Mouse (Mus musculus) CH12.LX (cell line): ENCODE results near the gene Bdkrb1. TPM values are rescaled to one million over a fixed set of nuclear protein-coding genes. Genes with fewer than 3 reads are reported as not detected.

Source experiments
- DNase-seq: peaks from one replicate; pipeline ENCODE4 v3.0.0-alpha.2; 2013; ENCODE audit errors: extremely low read depth
- H3K27ac ChIP-seq: 2 replicates; pipeline ENCODE4 v1.5.1; 2012; ENCODE audit warnings: low read depth, mild to moderate bottlenecking, control low read depth, moderate library complexity; ENCODE audit not compliant: insufficient read depth
- H3K27me3 ChIP-seq: replicated peaks from 2 replicates; pipeline ENCODE3; 2012; ENCODE audit warnings: inconsistent platforms
- H3K36me3 ChIP-seq, 2 experiments: replicated peaks in 1 of 2; 2 replicates each; pipeline versions ENCODE3 to v1.6.1; 2012; ENCODE audit warnings: inconsistent platforms in 1 of 2, low read length in 1 of 2, mild to moderate bottlenecking in 1 of 2, mixed read lengths in 1 of 2, moderate library complexity in 1 of 2; ENCODE audit not compliant: control insufficient read depth in 1 of 2, insufficient read depth in 1 of 2
- H3K4me1 ChIP-seq, 2 experiments: 2 replicates each; pipeline ENCODE4 v1.6.1; 2012; ENCODE audit warnings: inconsistent platforms in 1 of 2, moderate library complexity in 1 of 2; ENCODE audit not compliant: insufficient read depth in 2 of 2, control insufficient read depth in 1 of 2
- H3K4me2 ChIP-seq: 2 replicates; pipeline ENCODE4 v1.6.1; 2012; ENCODE audit warnings: low read depth, mild to moderate bottlenecking, control low read depth; ENCODE audit not compliant: poor library complexity, insufficient read depth, severe bottlenecking
- H3K4me3 ChIP-seq, 3 experiments: fragments of 150-350 bp in 1 of 3; sonication (generic) in 1 of 3; replicated peaks in 1 of 3; 2 replicates each; pipeline versions ENCODE3 to v1.5.1; 2011 to 2012; ENCODE audit warnings: low read depth in 2 of 3, low read length in 2 of 3, mild to moderate bottlenecking in 2 of 3, moderate library complexity in 2 of 3, control low read depth in 1 of 3, improper control_type of control experiment in 1 of 3, inconsistent platforms in 1 of 3, mixed read lengths in 1 of 3; ENCODE audit not compliant: poor library complexity in 1 of 3
- H3K79me2 ChIP-seq: replicated peaks from 2 replicates; pipeline ENCODE4 v1.6.1; 2012; ENCODE audit warnings: mild to moderate bottlenecking, moderate library complexity; ENCODE audit not compliant: control insufficient read depth, poor library complexity, insufficient read depth, severe bottlenecking; ENCODE audit errors: extremely low read depth
- H3K9ac ChIP-seq: 2 replicates; pipeline ENCODE4 v1.6.1; 2012; ENCODE audit warnings: low read depth, mild to moderate bottlenecking, control low read depth, moderate library complexity; ENCODE audit not compliant: insufficient read depth
- H3K9me3 ChIP-seq: replicated peaks from 2 replicates; pipeline ENCODE3; 2012; ENCODE audit warnings: low read length, inconsistent platforms, mixed read lengths
- BHLHE40 ChIP-seq: IDR thresholded peaks from 2 replicates; pipeline ENCODE4 v1.6.1; 2011; ENCODE audit warnings: mild to moderate bottlenecking, low read depth, low read length, improper control_type of control experiment
- CHD2 ChIP-seq: IDR thresholded peaks from 2 replicates; pipeline ENCODE4 v1.6.1; 2011; ENCODE audit warnings: low read length, improper control_type of control experiment
- CTCF ChIP-seq, 2 experiments: IDR thresholded peaks in 1 of 2; conservative IDR thresholded peaks in 1 of 2; 2 replicates each; pipeline ENCODE4 v1.5.1; 2011 to 2012; ENCODE audit warnings: low read depth in 2 of 2, low read length in 2 of 2, improper control_type of control experiment in 1 of 2, inconsistent platforms in 1 of 2, mild to moderate bottlenecking in 1 of 2, moderate library complexity in 1 of 2
- ELF1 ChIP-seq: IDR thresholded peaks from 2 replicates; pipeline ENCODE4 v1.6.1; 2014; ENCODE audit warnings: low read depth, mild to moderate bottlenecking, inconsistent platforms, low read length, improper control_type of control experiment
- ETS1 ChIP-seq: conservative IDR thresholded peaks from 2 replicates; pipeline ENCODE4 v1.6.1; 2012; ENCODE audit warnings: low read depth, mild to moderate bottlenecking, inconsistent platforms, low read length, improper control_type of control experiment, moderate library complexity
- IRF4 ChIP-seq: IDR thresholded peaks from 2 replicates; pipeline ENCODE4 v1.6.1; 2014; ENCODE audit warnings: low read depth, mild to moderate bottlenecking, inconsistent platforms, low read length, improper control_type of control experiment
- JUN ChIP-seq: IDR thresholded peaks from 2 replicates; pipeline ENCODE4 v1.6.1; 2011; ENCODE audit warnings: low read depth, mild to moderate bottlenecking, low read length, improper control_type of control experiment, moderate library complexity; ENCODE audit not compliant: insufficient read depth
- MAFK ChIP-seq: IDR thresholded peaks from 2 replicates; pipeline ENCODE4 v1.6.1; 2011; ENCODE audit warnings: low read length, improper control_type of control experiment; ENCODE audit not compliant: insufficient replicate concordance
- MXI1 ChIP-seq: IDR thresholded peaks from 2 replicates; pipeline ENCODE4 v1.6.1; 2011; ENCODE audit warnings: mild to moderate bottlenecking, low read depth, low read length, improper control_type of control experiment
- MYC ChIP-seq: IDR thresholded peaks from 2 replicates; pipeline ENCODE4 v1.6.1; 2011; ENCODE audit warnings: low read depth, mild to moderate bottlenecking, improper control_type of control experiment, low read length
- NELFE ChIP-seq: IDR thresholded peaks from 2 replicates; pipeline ENCODE4 v1.6.1; 2011; ENCODE audit warnings: low read depth, low read length, improper control_type of control experiment
- NRF1 ChIP-seq: IDR thresholded peaks from 2 replicates; pipeline ENCODE4 v1.6.1; 2014; ENCODE audit warnings: low read depth, mild to moderate bottlenecking, inconsistent platforms, low read length, improper control_type of control experiment, moderate library complexity
- POLR2A ChIP-seq: IDR thresholded peaks from 2 replicates; pipeline ENCODE4 v1.6.1; 2011; ENCODE audit warnings: low read depth, mild to moderate bottlenecking, improper control_type of control experiment, low read length
- POLR2AphosphoS2 ChIP-seq: IDR thresholded peaks from 2 replicates; pipeline ENCODE4 v1.6.1; 2011; ENCODE audit warnings: low read depth, low read length, improper control_type of control experiment
- RAD21 ChIP-seq: IDR thresholded peaks from 2 replicates; pipeline ENCODE4 v1.6.1; 2011; ENCODE audit warnings: low read depth, mild to moderate bottlenecking, low read length, improper control_type of control experiment, moderate library complexity
- RCOR1 ChIP-seq: conservative IDR thresholded peaks from 2 replicates; pipeline ENCODE4 v1.6.1; 2012; ENCODE audit warnings: low read depth, mild to moderate bottlenecking, inconsistent platforms, low read length, improper control_type of control experiment
- SIN3A ChIP-seq: IDR thresholded peaks from 2 replicates; pipeline ENCODE4 v1.6.1; 2012; ENCODE audit warnings: low read length, improper control_type of control experiment, inconsistent platforms
- ZKSCAN1 ChIP-seq: IDR thresholded peaks from 2 replicates; pipeline ENCODE4 v1.6.1; 2012; ENCODE audit warnings: low read depth, inconsistent platforms, low read length, improper control_type of control experiment, borderline replicate concordance
- ZNF384 ChIP-seq: IDR thresholded peaks from 2 replicates; pipeline ENCODE4 v1.6.1; 2012; ENCODE audit warnings: low read depth, low read length, improper control_type of control experiment, inconsistent platforms
- dilution Hi-C: fragments of 300-500 bp; cut with MboI; formaldehyde crosslinking; loops from 2 replicates; pipeline ENCODE4 v1.14.3; 2020; ENCODE audit warnings: low sequenced_read_pairs; ENCODE audit not compliant: extremely low pct_unique_long_range_greater_than_20kb, extremely low pct_ligation_motif_present
- in situ Hi-C: fragments of 300-500 bp; cut with MboI; formaldehyde crosslinking; loops from 3 replicates; pipeline ENCODE4 v1.14.3; 2019; ENCODE audit warnings: low sequenced_read_pairs, low pct_ligation_motif_present, low pct_unique_long_range_greater_than_20kb, mixed read lengths
- polyA plus RNA-seq: library from polyadenylated mRNA; unstranded; fragments of >175 nt; gene quantifications from 2 replicates; pipeline ENCODE4 v1.2.1, GENCODE M21; 2012; ENCODE audit warnings: low read depth; ENCODE audit not compliant: insufficient read length
- total RNA-seq, 2 experiments: library from RNA; depleted of rRNA; stranded (reverse); fragments of 300-350 nt in 1 of 2; fragments of >200 nt in 1 of 2; gene quantifications; 2 replicates each; pipeline ENCODE4 v1.2.3; 2012 to 2014

The Bdkrb1 gene
- total and polyA plus RNA-seq, 3 experiments, result 0.81 to 1.5 (median 1.0) TPM

GRCm38 (mm10) chr12:105561007-105561534 lies 41.8 kb upstream of the Bdkrb1 start:
- Histone ChIP-seq H3K4me2 (no peak overlapping the region), H3K9me3 (peaks cover 6% of the 10 kb centered on the region), H3K9ac (no peak overlapping the region), H3K27ac (no peak overlapping the region), H3K79me2 (no peaks in the 10 kb centered on the region), H3K4me1 (peaks cover 0 to 13% of the 10 kb centered on the region in 2 experiments; a peak in 2 of 4 replicates), H3K36me3 (no peaks in the 10 kb centered on the region), H3K4me3 (no peak overlapping the region), H3K27me3 (peaks cover 71% of the 10 kb centered on the region)
- no peak for DNase-seq
- dilution Hi-C loops (no loop called here), in situ Hi-C loops (no loop called here)
- no peak for TF ChIP-seq ZKSCAN1
- TF ChIP-seq CTCF (conservative IDR thresholded peaks at IDR 0.05 in 1 of 2, IDR thresholded peaks at IDR 0.05 in 1 of 2; ENCODE audit: low read depth in 2 of 2, low read length in 2 of 2), result no peak
- no peak for TF ChIP-seq RCOR1
- no peak for TF ChIP-seq MYC
- no peak for TF ChIP-seq NELFE
- TF ChIP-seq IRF4, result no peak
- no peak for TF ChIP-seq MAFK
- no peak for TF ChIP-seq BHLHE40

- H3K4me2 ChIP-seq, result no peak overlapping the region
- TF ChIP-seq CHD2 (no peak), JUN (no peak), ZKSCAN1 (no peak), ELF1 (no peak), MAFK (no peak), RCOR1 (no peak), ZNF384 (no peak), NRF1 (no peak), POLR2A (no peak), SIN3A (no peak), RAD21 (no peak), MYC (no peak), POLR2AphosphoS2 (no peak), ETS1 (no peak), BHLHE40 (no peak), MXI1 (no peak)
- TF ChIP-seq, all 38 proteins: peak for 0
- in situ Hi-C loops, result no loop called here
Measured at GRCm38 (mm10) chr12:105562056-105562820, 40.6 kb upstream of the Bdkrb1 start.

More at GRCm38 (mm10) chr12:105562056-105562820, 40.6 kb upstream of the Bdkrb1 start:
- dilution Hi-C loops, result no loop called here
- Histone ChIP-seq H3K4me3 (no peak overlapping the region), H3K4me1 (peaks cover 0 to 17% of the 10 kb centered on the region in 2 experiments; a peak in 2 of 4 replicates), H3K36me3 (no peaks in the 10 kb centered on the region), H3K79me2 (no peaks in the 10 kb centered on the region), H3K27ac (no peak overlapping the region), H3K27me3 (peaks cover 64% of the 10 kb centered on the region), H3K9ac (no peak overlapping the region), H3K9me3 (peaks cover 9% of the 10 kb centered on the region)
- no peak for DNase-seq
